Mouse (Mus musculus): ENCODE data around the gene Mroh7. TPM values are rescaled to one million over a fixed set of nuclear protein-coding genes. Genes with fewer than 3 reads are reported as not detected.

Gene Mroh7
- polyA plus RNA-seq, 1 experiment from 2014 or later, result 0.36 TPM

DNA sequence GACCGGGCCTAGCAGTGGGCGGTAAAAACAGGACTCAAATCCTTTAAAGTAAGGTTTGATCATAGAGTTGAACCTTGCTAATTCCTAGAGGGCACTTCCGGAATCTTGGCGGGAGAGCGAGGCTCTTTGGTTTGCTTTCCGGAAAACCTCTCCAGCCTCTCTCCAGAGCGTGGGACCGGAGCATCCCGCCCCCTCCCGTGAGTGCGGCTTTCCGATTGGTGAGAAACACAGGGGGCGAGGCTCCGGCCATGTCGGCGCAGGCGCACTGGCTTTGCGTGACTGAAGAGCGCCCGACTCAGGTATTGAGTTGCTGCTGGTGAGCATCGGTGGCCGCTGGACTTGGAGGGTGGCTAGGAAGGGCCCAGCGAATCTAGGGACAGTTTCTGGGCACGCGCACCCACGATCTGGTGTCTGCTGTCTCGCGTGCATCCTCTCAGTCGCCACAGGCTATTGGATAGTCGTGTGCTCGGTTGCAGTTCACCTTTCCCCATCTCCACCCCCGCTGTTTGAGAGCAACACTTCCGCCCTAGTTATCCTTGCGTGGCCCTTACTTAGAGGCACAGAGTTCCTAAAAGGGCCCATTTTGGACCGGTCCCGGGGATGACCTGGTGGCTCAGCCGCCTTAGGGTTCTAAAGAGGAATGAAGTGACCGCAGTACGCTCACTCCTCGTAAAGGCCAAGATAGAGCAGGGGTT, 79.7 kb downstream of the Mroh7 start, which contains the start of gene Pars2:
Pars2 (plus strand) TSS at position 237 of the 695 bp plus-strand sequence.
- Histone ChIP-seq H3K9me3 (no peaks in the 10 kb centered on the region), H3K36me3 (peaks cover 27% of the 10 kb centered on the region), H3K27ac (peak within 1 kb of the TSS; percentile 80), H3K4me1 (replicated peaks) (peaks cover 9% of the 10 kb centered on the region), H3K9ac (peak within 1 kb of the TSS; percentile 84), H3K4me3 (peak within 1 kb of the TSS; percentile 65), H3K4me2 (peak within 1 kb of the TSS; percentile 93), H3K27me3 (peaks cover 23% of the 10 kb centered on the region)
- WGBS, result 3% methylated on average over 40 of the region's 40 CpGs
- ATAC-seq (ENCODE audit: low FRiP score), result peak; percentile 97

DNA sequence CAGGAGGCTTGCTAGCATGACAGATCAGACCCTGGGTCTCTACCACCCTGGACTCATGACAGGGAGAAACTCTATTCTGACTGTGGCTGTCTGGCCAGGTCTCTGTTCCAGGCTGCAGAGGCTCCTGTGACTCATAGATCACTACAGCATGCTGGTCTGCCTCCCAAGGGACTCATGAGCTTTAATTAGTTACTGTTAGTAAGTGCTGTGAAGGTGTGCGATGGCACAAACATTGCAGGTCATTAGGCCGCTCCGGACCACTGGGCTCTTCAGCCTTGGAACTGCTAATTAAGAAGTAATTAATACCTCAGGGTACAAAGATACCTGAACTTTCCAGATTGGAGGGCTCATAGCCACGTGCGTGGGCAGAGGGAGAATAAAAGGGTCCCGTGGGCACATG, 83.6 kb downstream of the Mroh7 start:
- Histone ChIP-seq H3K4me1 (replicated peaks) (peaks cover 17% of the 10 kb centered on the region), H3K27me3 (peaks cover 38% of the 10 kb centered on the region), H3K27ac (no peak overlapping the region), H3K4me2 (no peak overlapping the region), H3K4me3 (no peak overlapping the region), H3K9ac (no peak overlapping the region), H3K36me3 (no peaks in the 10 kb centered on the region), H3K9me3 (no peaks in the 10 kb centered on the region)
- WGBS, result 82% methylated on average over 6 of the region's 6 CpGs
- ATAC-seq (ENCODE audit: low FRiP score), result no peak

GRCm38 (mm10) chr4:106645797-106646196, 84.9 kb downstream of the Mroh7 start:
- ATAC-seq (ENCODE audit: low FRiP score), result no peak
- H3K4me1 ChIP-seq (replicated peaks), result peaks cover 8% of the 10 kb centered on the region
- H3K9ac ChIP-seq, result no peak overlapping the region
- H3K27ac ChIP-seq, result no peak overlapping the region
- no peaks in the 10 kb centered on the region for H3K36me3 ChIP-seq
- peaks cover 40% of the 10 kb centered on the region for H3K27me3 ChIP-seq
- H3K4me2 ChIP-seq, result no peak overlapping the region
- H3K9me3 ChIP-seq, result no peaks in the 10 kb centered on the region
- 73% methylated on average over 5 of the region's 5 CpGs for WGBS
- no peak overlapping the region for H3K4me3 ChIP-seq

GRCm38 (mm10) chr4:106644218-106644610, 86.5 kb downstream of the Mroh7 start:
- H3K4me2 ChIP-seq, result no peak overlapping the region
- H3K36me3 ChIP-seq, result no peaks in the 10 kb centered on the region
- H3K27me3 ChIP-seq, result peaks cover 40% of the 10 kb centered on the region
- 78% methylated on average over 6 of the region's 6 CpGs for WGBS
- peaks cover 8% of the 10 kb centered on the region for H3K4me1 ChIP-seq (replicated peaks)
- H3K9me3 ChIP-seq, result no peaks in the 10 kb centered on the region
- no peak overlapping the region for H3K27ac ChIP-seq
- no peak overlapping the region for H3K4me3 ChIP-seq
- no peak overlapping the region for H3K9ac ChIP-seq
- no peak for ATAC-seq (ENCODE audit: low FRiP score)

GRCm38 (mm10) chr4:106643483-106644217, 87.1 kb downstream of the Mroh7 start:
- WGBS, result 46% methylated on average over 8 of the region's 8 CpGs
- no peak overlapping the region for H3K4me2 ChIP-seq
- 0 out of 2 replicates have a peak overlapping the region, but pooled peaks have one; percentile 13 for H3K9ac ChIP-seq

GRCm38 (mm10) chr4:106634086-106634479, 96.6 kb downstream of the Mroh7 start:
- Histone ChIP-seq H3K9me3 (no peaks in the 10 kb centered on the region), H3K4me2 (peak overlapping the region; percentile 21; the same call in 1 of the 2 replicates), H3K36me3 (no peaks in the 10 kb centered on the region), H3K9ac (peak overlapping the region; percentile 35; the same call in 1 of the 2 replicates), H3K27me3 (0 out of 2 replicates have a peak, but pooled peaks cover 10% of the 10 kb centered on the region), H3K27ac (peak overlapping the region; percentile 84), H3K4me3 (no peak overlapping the region), H3K4me1 (replicated peaks) (peaks cover 50% of the 10 kb centered on the region)
- 38% methylated on average over 9 of the region's 9 CpGs for whole genome bisulfite sequencing
- no peak for ATAC-seq (ENCODE audit: low FRiP score)

More at GRCm38 (mm10) chr4:106643483-106644217, 87.1 kb downstream of the Mroh7 start:
- H3K36me3 ChIP-seq, result no peaks in the 10 kb centered on the region
- H3K9me3 ChIP-seq, result no peaks in the 10 kb centered on the region
- no peak overlapping the region for H3K27ac ChIP-seq
- H3K27me3 ChIP-seq, result peaks cover 38% of the 10 kb centered on the region
- H3K4me3 ChIP-seq, result no peak overlapping the region
- ATAC-seq (ENCODE audit: low FRiP score), result no peak
- peaks cover 8% of the 10 kb centered on the region for H3K4me1 ChIP-seq (replicated peaks)

- H3K4me1 ChIP-seq (replicated peaks), result peaks cover 50% of the 10 kb centered on the region
- H3K4me2 ChIP-seq, result peak overlapping the region; percentile 21; the same call in 1 of the 2 replicates
- peak overlapping the region; percentile 84 for H3K27ac ChIP-seq
- H3K4me3 ChIP-seq, result no peak overlapping the region
- ATAC-seq (ENCODE audit: low FRiP score), result no peak
- WGBS, result 39% methylated on average over 8 of the region's 8 CpGs
- H3K9ac ChIP-seq, result peak overlapping the region; percentile 35; the same call in 1 of the 2 replicates
- 0 out of 2 replicates have a peak, but pooled peaks cover 5% of the 10 kb centered on the region for H3K27me3 ChIP-seq
- H3K36me3 ChIP-seq, result no peaks in the 10 kb centered on the region
- H3K9me3 ChIP-seq, result no peaks in the 10 kb centered on the region
Observed at GRCm38 (mm10) chr4:106633281-106634085, 97.2 kb downstream of the Mroh7 start.

DNA sequence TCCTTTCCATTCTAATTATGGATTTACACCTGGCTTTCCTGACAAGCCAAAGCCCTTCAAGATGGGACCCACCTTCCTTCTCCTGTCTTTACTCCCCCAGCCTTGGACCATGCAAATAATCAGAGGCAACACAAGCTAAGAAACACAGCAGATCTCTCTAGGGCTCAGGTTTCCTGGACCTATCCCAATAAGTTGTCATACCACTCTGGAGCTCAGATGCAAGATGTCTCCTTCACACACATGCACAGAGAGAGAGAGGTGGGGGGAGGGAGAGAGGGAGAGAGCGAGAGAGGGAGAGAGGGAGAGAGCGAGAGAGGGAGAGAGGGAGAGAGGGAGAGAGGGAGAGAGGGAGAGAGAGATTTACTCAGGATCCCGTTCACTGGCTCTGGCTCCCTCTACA, 98.4 kb downstream of the Mroh7 start:
- Histone ChIP-seq H3K4me2 (no peak overlapping the region), H3K9ac (no peak overlapping the region), H3K4me1 (replicated peaks) (peaks cover 56% of the 10 kb centered on the region), H3K36me3 (no peaks in the 10 kb centered on the region), H3K27ac (0 out of 2 replicates have a peak overlapping the region, but pooled peaks have one; percentile 84), H3K27me3 (0 out of 2 replicates have a peak, but pooled peaks cover 3% of the 10 kb centered on the region), H3K9me3 (no peaks in the 10 kb centered on the region), H3K4me3 (no peak overlapping the region)
- WGBS, result 67% methylated on average over 1 of the region's 3 CpGs
- no peak for ATAC-seq (ENCODE audit: low FRiP score)

Other genes with a start within 250 kb of the Mroh7 start
- gene Bsnd, start 238.6 kb downstream of the Mroh7 start, polyA plus RNA-seq (2015; fragmentation: Nextera tagmentation; extraction: Ambion mirVana), result not detected in 2 replicates
- gene Dhcr24, start 169.9 kb downstream of the Mroh7 start, polyA plus RNA-seq (2015; fragmentation: Nextera tagmentation; extraction: Ambion mirVana), result 6.3 and 6.5 TPM in 2 replicates
- gene Lexm, start 113.7 kb downstream of the Mroh7 start, polyA plus RNA-seq (2015; fragmentation: Nextera tagmentation; extraction: Ambion mirVana), result 0.10 TPM in 1 of 2 replicates, not detected in the other
- gene Ttc22, start 108.5 kb downstream of the Mroh7 start, polyA plus RNA-seq (2015; fragmentation: Nextera tagmentation; extraction: Ambion mirVana), result 1.6 and 1.7 TPM in 2 replicates
- 8.4 and 9.2 TPM in 2 replicates for gene Pars2, start 79.9 kb downstream of the Mroh7 start, polyA plus RNA-seq (2015; fragmentation: Nextera tagmentation; extraction: Ambion mirVana)
- gene Ttc4, start 52.0 kb downstream of the Mroh7 start, polyA plus RNA-seq (2015; fragmentation: Nextera tagmentation; extraction: Ambion mirVana), result 111 and 112 TPM in 2 replicates
- gene Fam151a, start 3.0 kb upstream of the Mroh7 start, polyA plus RNA-seq (2015; fragmentation: Nextera tagmentation; extraction: Ambion mirVana), result not detected in 2 replicates
- gene Acot11, start 74.1 kb upstream of the Mroh7 start, polyA plus RNA-seq (2015; fragmentation: Nextera tagmentation; extraction: Ambion mirVana), result 1.3 and 1.5 TPM in 2 replicates
- gene Ssbp3, start 179.8 kb upstream of the Mroh7 start, polyA plus RNA-seq (2015; fragmentation: Nextera tagmentation; extraction: Ambion mirVana), result 179 and 180 TPM in 2 replicates